Mouse (Mus musculus) C2C12 (cell line): ENCODE measurements around the gene Sipa1l3.

Experiments used
- CEBPB ChIP-seq: IDR thresholded peaks from one replicate; pipeline ENCODE4 v1.6.1; 2011; ENCODE audit warnings: low read depth, mild to moderate bottlenecking, control low read depth, moderate library complexity
- CTCF ChIP-seq: IDR thresholded peaks from one replicate; pipeline ENCODE4 v1.5.1; 2011; ENCODE audit not compliant: control insufficient read depth, insufficient read depth, insufficient read length
- MAX ChIP-seq: IDR thresholded peaks from one replicate; pipeline ENCODE4 v1.6.1; 2011; ENCODE audit warnings: mild to moderate bottlenecking, control low read depth
- MYOD1 ChIP-seq: IDR thresholded peaks from one replicate; pipeline ENCODE4 v1.6.1; 2011; ENCODE audit warnings: low read depth; ENCODE audit not compliant: control insufficient read depth, insufficient read length
- MYOG ChIP-seq: IDR thresholded peaks from one replicate; pipeline ENCODE4 v1.6.1; 2011; ENCODE audit not compliant: control insufficient read depth, insufficient read length; ENCODE audit errors: extremely low read depth
- USF1 ChIP-seq: IDR thresholded peaks from one replicate; pipeline ENCODE4 v1.6.1; 2011; ENCODE audit warnings: low read depth, mild to moderate bottlenecking, control low read depth, moderate library complexity

GRCm38 (mm10) chr7:29499071-29499470, 19.4 kb downstream of the Sipa1l3 start:
- TF ChIP-seq CTCF, result no peak
- TF ChIP-seq MYOG, result no peak
- no peak for TF ChIP-seq CEBPB
- TF ChIP-seq MYOD1, result no peak
- TF ChIP-seq MAX, result no peak
- no peak for TF ChIP-seq USF1
